Mouse (Mus musculus): Measurements from ENCODE around the gene Dnase2a. TPM values are rescaled to one million over a fixed set of nuclear protein-coding genes. Genes with fewer than 3 reads are reported as not detected.

Dnase2a gene
- total and polyA plus RNA-seq, 2 experiments from 2014 or later: 4.3 to 6.7 TPM

DNA sequence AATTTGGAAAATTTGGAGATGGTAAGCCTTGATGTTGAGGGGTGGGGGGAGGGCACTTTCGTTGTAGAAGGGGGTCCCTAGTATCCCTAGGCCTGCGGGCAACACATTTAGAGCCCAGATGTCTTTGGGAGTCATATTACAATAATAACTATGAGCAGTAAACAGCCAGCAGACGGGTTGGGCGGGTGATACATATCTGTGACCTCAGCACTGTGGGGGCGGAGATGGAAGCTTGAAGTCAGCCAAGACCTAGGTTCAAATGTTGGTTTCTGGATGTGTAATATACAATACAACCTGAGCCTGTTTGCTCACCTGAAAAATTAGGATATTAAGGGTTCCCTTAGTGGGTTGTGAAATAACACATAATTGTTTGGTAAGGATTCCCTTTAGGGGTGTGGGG lies 1.6 kb downstream of the Dnase2a start:
- H3K4me1 ChIP-seq (ENCODE audit: insufficient read depth, low read length): no peaks in the 10 kb centered on the region
- peaks cover 38% of the 10 kb centered on the region for H3K36me3 ChIP-seq (ENCODE audit: insufficient read depth, low read length)
- WGBS: 89% methylated on average over 5 of the region's 5 CpGs
- H3K4me3 ChIP-seq (ENCODE audit: low read depth, low read length): no peak overlapping the region
- no peaks in the 10 kb centered on the region; the same call in 1 of the 2 replicates for H3K27me3 ChIP-seq (ENCODE audit: insufficient read depth, low read length)
- no peak for TF ChIP-seq CTCF (IDR thresholded peaks at IDR 0.05)
- no peaks in the 10 kb centered on the region for H3K9me3 ChIP-seq (ENCODE audit: low read length)
- H3K9ac ChIP-seq (replicated peaks; ENCODE audit: low read length, poor library complexity, severe bottlenecking): no peak overlapping the region
- no peak overlapping the region for H3K4me2 ChIP-seq (ENCODE audit: low read depth, low read length, poor library complexity, severe bottlenecking)
- DNase-seq (ENCODE audit: low spot score): no peak
- no peak overlapping the region for H3K27ac ChIP-seq (ENCODE audit: low read depth, low read length)
- ATAC-seq (ENCODE audit: low FRiP score): no peak

DNA sequence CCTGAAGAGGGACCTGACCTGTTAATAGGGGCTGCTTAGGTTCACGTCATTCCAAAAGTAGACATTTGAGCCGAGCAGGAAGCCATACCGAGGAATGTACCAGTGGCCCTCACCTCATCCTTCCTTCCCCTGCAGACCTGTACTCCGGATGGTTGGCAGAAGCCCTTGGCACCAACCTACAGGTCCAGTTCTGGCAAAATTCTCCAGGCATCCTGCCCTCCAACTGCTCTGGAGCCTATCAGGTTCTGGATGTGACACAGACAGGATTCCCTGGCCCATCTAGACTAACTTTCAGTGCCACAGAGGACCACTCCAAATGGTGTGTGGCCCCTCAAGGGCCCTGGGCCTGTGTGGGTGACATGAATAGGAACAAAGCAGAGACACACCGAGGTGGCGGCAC lies 2.2 kb downstream of the Dnase2a start:
- H3K36me3 ChIP-seq (ENCODE audit: insufficient read depth, low read length): peaks cover 44% of the 10 kb centered on the region
- H3K27me3 ChIP-seq (ENCODE audit: insufficient read depth, low read length): no peaks in the 10 kb centered on the region; the same call in 1 of the 2 replicates
- H3K4me2 ChIP-seq (ENCODE audit: low read depth, low read length, poor library complexity, severe bottlenecking): no peak overlapping the region
- no peak overlapping the region for H3K27ac ChIP-seq (ENCODE audit: low read depth, low read length)
- H3K9ac ChIP-seq (replicated peaks; ENCODE audit: low read length, poor library complexity, severe bottlenecking): no peak overlapping the region
- H3K4me1 ChIP-seq (ENCODE audit: insufficient read depth, low read length): no peaks in the 10 kb centered on the region
- ATAC-seq (ENCODE audit: low FRiP score) (no peak), DNase-seq (ENCODE audit: low spot score) (no peak)
- WGBS: 89% methylated on average over 6 of the region's 6 CpGs
- no peak overlapping the region for H3K4me3 ChIP-seq (ENCODE audit: low read depth, low read length)
- H3K9me3 ChIP-seq (ENCODE audit: low read length): no peaks in the 10 kb centered on the region
- no peak for TF ChIP-seq CTCF (IDR thresholded peaks at IDR 0.05)

DNA sequence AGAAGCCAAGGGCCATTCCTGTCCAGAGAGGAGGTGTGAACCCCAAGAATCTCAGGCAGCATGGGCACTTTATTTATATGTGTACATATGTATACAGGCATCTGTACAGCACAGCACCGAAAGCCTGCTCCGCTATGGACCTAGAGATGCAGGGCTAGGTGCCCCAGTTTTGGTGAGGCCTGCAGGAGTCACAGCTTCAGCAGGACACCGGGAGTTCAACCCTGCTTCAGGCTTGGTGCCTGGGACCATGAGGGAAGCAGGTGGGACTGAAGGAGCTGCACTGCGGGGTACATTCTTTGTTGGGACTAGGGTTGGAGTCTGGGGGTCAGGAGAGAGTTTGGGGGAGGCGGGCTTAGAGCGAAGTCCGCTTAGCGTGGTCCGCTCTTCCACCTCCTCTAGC lies 3.5 kb downstream of the Dnase2a start:
- Histone ChIP-seq H3K4me1 (ENCODE audit: insufficient read depth, low read length) (no peaks in the 10 kb centered on the region), H3K9me3 (ENCODE audit: low read length) (no peaks in the 10 kb centered on the region), H3K27me3 (ENCODE audit: insufficient read depth, low read length) (no peaks in the 10 kb centered on the region; the same call in 1 of the 2 replicates), H3K4me3 (ENCODE audit: low read depth, low read length) (no peak overlapping the region), H3K4me2 (ENCODE audit: low read depth, low read length, poor library complexity, severe bottlenecking) (no peak overlapping the region), H3K36me3 (ENCODE audit: insufficient read depth, low read length) (peaks cover 53% of the 10 kb centered on the region), H3K9ac (replicated peaks; ENCODE audit: low read length, poor library complexity, severe bottlenecking) (no peak overlapping the region), H3K27ac (ENCODE audit: low read depth, low read length) (no peak overlapping the region)
- ATAC-seq (ENCODE audit: low FRiP score) (no peak), DNase-seq (ENCODE audit: low spot score) (no peak)
- no peak for TF ChIP-seq CTCF (IDR thresholded peaks at IDR 0.05)
- 88% methylated on average over 9 of the region's 9 CpGs for WGBS

DNA sequence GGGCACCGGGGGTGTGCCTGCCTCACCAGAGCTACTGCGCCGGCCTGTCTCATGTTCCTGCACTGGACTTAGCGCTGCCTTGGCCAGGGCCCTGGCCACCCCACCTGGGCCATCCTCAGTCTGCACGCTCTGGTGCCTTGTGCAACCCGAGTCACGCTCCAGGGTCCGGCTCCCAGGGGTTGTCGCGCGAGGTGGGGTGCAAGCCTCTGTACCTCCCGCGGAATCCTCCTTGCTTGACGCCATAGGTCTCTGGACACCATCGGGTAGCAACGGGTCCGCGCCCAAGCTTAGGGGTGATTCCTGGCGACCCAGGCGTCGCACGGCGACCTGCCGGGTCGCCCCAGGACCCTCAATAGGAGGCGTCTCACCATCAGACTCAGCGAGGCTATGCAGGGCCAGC lies 4.0 kb downstream of the Dnase2a start:
- TF ChIP-seq CTCF (IDR thresholded peaks at IDR 0.05): no peak
- no peak overlapping the region for H3K27ac ChIP-seq (ENCODE audit: low read depth, low read length)
- DNase-seq (ENCODE audit: low spot score) (no peak), ATAC-seq (ENCODE audit: low FRiP score) (no peak)
- H3K36me3 ChIP-seq (ENCODE audit: insufficient read depth, low read length): peaks cover 55% of the 10 kb centered on the region
- no peak overlapping the region for H3K9ac ChIP-seq (replicated peaks; ENCODE audit: low read length, poor library complexity, severe bottlenecking)
- peak overlapping the region; percentile 39; the same call in 1 of the 2 replicates for H3K4me2 ChIP-seq (ENCODE audit: low read depth, low read length, poor library complexity, severe bottlenecking)
- H3K4me1 ChIP-seq (ENCODE audit: insufficient read depth, low read length): no peaks in the 10 kb centered on the region
- H3K27me3 ChIP-seq (ENCODE audit: insufficient read depth, low read length): no peaks in the 10 kb centered on the region; the same call in 1 of the 2 replicates
- 36% methylated on average over 27 of the region's 27 CpGs for WGBS
- H3K4me3 ChIP-seq (ENCODE audit: low read depth, low read length): no peak overlapping the region
- no peaks in the 10 kb centered on the region for H3K9me3 ChIP-seq (ENCODE audit: low read length)

DNA sequence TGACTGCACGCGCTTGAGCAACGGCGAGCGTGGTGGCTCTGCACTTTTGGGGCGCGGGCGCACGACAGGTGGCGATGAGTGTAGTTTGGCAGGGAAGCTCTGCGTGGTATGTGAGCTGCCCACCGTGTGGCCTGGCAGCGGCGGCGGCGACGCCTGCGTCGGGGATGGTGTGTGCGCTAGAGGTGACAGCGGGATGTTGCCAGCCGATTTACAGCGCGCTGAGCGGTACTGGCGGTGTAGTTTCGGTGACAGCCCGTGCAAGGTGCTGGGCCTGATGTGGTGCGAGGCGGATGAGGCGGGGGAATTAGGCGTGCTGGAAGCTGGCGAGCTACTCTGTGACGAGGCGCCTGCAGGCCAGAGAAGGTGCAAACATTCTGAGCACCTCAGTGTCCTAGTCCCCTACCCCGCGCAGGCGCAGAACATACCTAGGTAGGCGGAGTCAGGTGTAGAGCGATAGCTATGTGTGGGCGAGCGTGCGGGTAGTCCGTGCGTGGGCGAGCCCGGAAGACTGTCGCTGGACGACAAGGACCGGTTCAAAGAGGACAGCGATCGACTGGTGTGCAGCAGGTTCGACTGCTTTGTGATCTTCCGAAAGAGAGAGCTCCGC lies 4.6 kb downstream of the Dnase2a start:
- H3K4me3 ChIP-seq (ENCODE audit: low read depth, low read length): peak overlapping the region; percentile 10; the same call in 1 of the 2 replicates

DNA sequence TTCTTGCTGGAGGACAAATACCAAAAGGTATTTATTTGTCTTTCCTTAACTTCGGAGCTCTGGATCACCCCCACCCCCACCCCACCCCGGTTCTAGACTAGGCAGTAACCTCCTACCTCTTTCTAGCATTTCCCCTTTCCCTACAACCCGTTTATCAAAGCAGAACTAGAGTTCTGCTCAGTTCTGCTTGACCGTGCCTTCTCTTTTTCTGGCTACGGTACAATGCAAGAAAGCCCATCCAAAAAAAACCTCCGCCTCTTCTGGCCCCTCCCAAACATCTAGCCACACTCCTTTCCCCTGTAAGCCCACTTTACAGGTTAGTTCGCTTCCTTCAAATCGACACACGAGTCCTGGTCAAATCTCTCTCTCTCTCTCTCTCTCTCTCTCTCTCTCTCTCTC lies 5.1 kb downstream of the Dnase2a start:
- H3K9ac ChIP-seq (replicated peaks; ENCODE audit: low read length, poor library complexity, severe bottlenecking): no peak overlapping the region
- no peaks in the 10 kb centered on the region; the same call in 1 of the 2 replicates for H3K27me3 ChIP-seq (ENCODE audit: insufficient read depth, low read length)
- H3K4me2 ChIP-seq (ENCODE audit: low read depth, low read length, poor library complexity, severe bottlenecking): peak overlapping the region; percentile 39
- 35% methylated on average over 9 of the region's 9 CpGs for WGBS
- DNase-seq (ENCODE audit: low spot score): no peak
- H3K9me3 ChIP-seq (ENCODE audit: low read length): no peaks in the 10 kb centered on the region
- no peak for ATAC-seq (ENCODE audit: low FRiP score)
- H3K4me3 ChIP-seq (ENCODE audit: low read depth, low read length): peak overlapping the region; percentile 10; the same call in 1 of the 2 replicates
- no peak for TF ChIP-seq CTCF (IDR thresholded peaks at IDR 0.05)
- H3K36me3 ChIP-seq (ENCODE audit: insufficient read depth, low read length): peaks cover 62% of the 10 kb centered on the region
- no peaks in the 10 kb centered on the region for H3K4me1 ChIP-seq (ENCODE audit: insufficient read depth, low read length)
- no peak overlapping the region for H3K27ac ChIP-seq (ENCODE audit: low read depth, low read length)

More for the DNA sequence above, 4.6 kb downstream of the Dnase2a start:
- ATAC-seq (ENCODE audit: low FRiP score): no peak
- TF ChIP-seq CTCF (IDR thresholded peaks at IDR 0.05): no peak
- Histone ChIP-seq H3K9ac (replicated peaks; ENCODE audit: low read length, poor library complexity, severe bottlenecking) (no peak overlapping the region), H3K36me3 (ENCODE audit: insufficient read depth, low read length) (peaks cover 62% of the 10 kb centered on the region), H3K9me3 (ENCODE audit: low read length) (no peaks in the 10 kb centered on the region), H3K27ac (ENCODE audit: low read depth, low read length) (no peak overlapping the region), H3K4me2 (ENCODE audit: low read depth, low read length, poor library complexity, severe bottlenecking) (peak overlapping the region; percentile 39), H3K4me1 (ENCODE audit: insufficient read depth, low read length) (no peaks in the 10 kb centered on the region), H3K27me3 (ENCODE audit: insufficient read depth, low read length) (no peaks in the 10 kb centered on the region; the same call in 1 of the 2 replicates)
- DNase-seq (ENCODE audit: low spot score): peak; percentile 53
- 11% methylated on average over 55 of the region's 55 CpGs for WGBS

Measured in midbrain, postnatal 0 days (tissue).